Mouse (Mus musculus) liver, adult 2 months (tissue): Measurements from ENCODE around the gene Chst3. TPM values are rescaled to one million over a fixed set of nuclear protein-coding genes. Genes with fewer than 3 reads are reported as not detected.

ENCODE experiments used
- DNase-seq: peaks from one replicate; pipeline ENCODE4 v3.0.0-alpha.2; 2011; ENCODE audit warnings: low read depth, low spot score; ENCODE audit errors: extremely low read depth
- H3K27ac ChIP-seq: fragments of 200-500 bp; replicated peaks from 2 replicates; pipeline ENCODE4 v1.5.1; 2012; ENCODE audit warnings: low read depth, mild to moderate bottlenecking, control low read depth, inconsistent platforms, low read length; ENCODE audit not compliant: insufficient read depth
- H3K27me3 ChIP-seq: fragments of 200-500 bp; 2 replicates; pipeline ENCODE4 v1.6.1; 2012; ENCODE audit warnings: mild to moderate bottlenecking, moderate library complexity, low read length, inconsistent platforms; ENCODE audit not compliant: control insufficient read depth, insufficient read depth
- H3K36me3 ChIP-seq: fragments of 200-500 bp; 2 replicates; pipeline ENCODE4 v1.6.1; 2012; ENCODE audit warnings: low read length, inconsistent platforms; ENCODE audit not compliant: control insufficient read depth, insufficient read depth
- H3K4me1 ChIP-seq: fragments of 200-500 bp; 2 replicates; pipeline ENCODE4 v1.6.1; 2011; ENCODE audit warnings: low read length; ENCODE audit not compliant: control insufficient read depth, insufficient read depth
- H3K4me3 ChIP-seq: fragments of 200-500 bp; 2 replicates; pipeline ENCODE4 v1.5.1; 2011; ENCODE audit warnings: low read depth, mild to moderate bottlenecking, control low read depth, low read length, moderate library complexity; ENCODE audit not compliant: insufficient read depth
- H3K79me2 ChIP-seq: fragments of 200-500 bp; 2 replicates; pipeline ENCODE4 v1.6.1; 2012; ENCODE audit warnings: inconsistent platforms, mild to moderate bottlenecking, low read length, moderate library complexity; ENCODE audit not compliant: control insufficient read depth, insufficient read depth
- H3K9ac ChIP-seq: fragments of 200-500 bp; 2 replicates; pipeline ENCODE4 v1.6.1; 2012; ENCODE audit warnings: low read depth, mild to moderate bottlenecking, control low read depth, inconsistent platforms, low read length
- CTCF ChIP-seq: fragments of 200-500 bp; IDR thresholded peaks from 2 replicates; pipeline ENCODE4 v1.5.1; 2011; ENCODE audit warnings: low read depth, low read length, control low read depth
- POLR2A ChIP-seq: fragments of 200-500 bp; IDR thresholded peaks from 2 replicates; pipeline ENCODE4 v1.6.1; 2011; ENCODE audit warnings: low read length, control low read depth; ENCODE audit not compliant: insufficient read depth; ENCODE audit errors: extremely low read depth
- WGBS: fragments of 180-500 bp; shearing (Covaris S2); methylation state at CpG from one replicate; pipeline ENCODE4 v1.1.7; 2018; 5-methylcytosine and 5-hydroxymethylcytosine counted together
- polyA plus RNA-seq: library from polyadenylated mRNA; depleted of rRNA; stranded (reverse); fragments of >200 nt; gene quantifications from 2 replicates; pipeline ENCODE4 v1.2.3, GENCODE M21; 2012
- total RNA-seq: library from RNA; depleted of rRNA; stranded (reverse); fragments of >200 nt; gene quantifications from 2 replicates; pipeline ENCODE4 v1.2.3, GENCODE M21; 2014

The Chst3 gene
- total and polyA plus RNA-seq, 2 experiments, result 0.09 to 0.43 TPM

- Histone ChIP-seq H3K27me3 (peaks cover 8% of the 10 kb centered on the region; the same call in 1 of the 2 replicates), H3K79me2 (no peaks in the 10 kb centered on the region), H3K27ac (no peak overlapping the region), H3K4me3 (no peak overlapping the region), H3K9ac (no peak overlapping the region), H3K36me3 (no peaks in the 10 kb centered on the region), H3K4me1 (no peaks in the 10 kb centered on the region)
- TF ChIP-seq POLR2A (no peak), CTCF (no peak)
- 86% methylated on average over 11 of the region's 11 CpGs for WGBS
- no peak for DNase-seq
These were observed 2.5 kb downstream of the Chst3 start for GRCm38 (mm10) chr10:60216331-60217095.

DNA sequence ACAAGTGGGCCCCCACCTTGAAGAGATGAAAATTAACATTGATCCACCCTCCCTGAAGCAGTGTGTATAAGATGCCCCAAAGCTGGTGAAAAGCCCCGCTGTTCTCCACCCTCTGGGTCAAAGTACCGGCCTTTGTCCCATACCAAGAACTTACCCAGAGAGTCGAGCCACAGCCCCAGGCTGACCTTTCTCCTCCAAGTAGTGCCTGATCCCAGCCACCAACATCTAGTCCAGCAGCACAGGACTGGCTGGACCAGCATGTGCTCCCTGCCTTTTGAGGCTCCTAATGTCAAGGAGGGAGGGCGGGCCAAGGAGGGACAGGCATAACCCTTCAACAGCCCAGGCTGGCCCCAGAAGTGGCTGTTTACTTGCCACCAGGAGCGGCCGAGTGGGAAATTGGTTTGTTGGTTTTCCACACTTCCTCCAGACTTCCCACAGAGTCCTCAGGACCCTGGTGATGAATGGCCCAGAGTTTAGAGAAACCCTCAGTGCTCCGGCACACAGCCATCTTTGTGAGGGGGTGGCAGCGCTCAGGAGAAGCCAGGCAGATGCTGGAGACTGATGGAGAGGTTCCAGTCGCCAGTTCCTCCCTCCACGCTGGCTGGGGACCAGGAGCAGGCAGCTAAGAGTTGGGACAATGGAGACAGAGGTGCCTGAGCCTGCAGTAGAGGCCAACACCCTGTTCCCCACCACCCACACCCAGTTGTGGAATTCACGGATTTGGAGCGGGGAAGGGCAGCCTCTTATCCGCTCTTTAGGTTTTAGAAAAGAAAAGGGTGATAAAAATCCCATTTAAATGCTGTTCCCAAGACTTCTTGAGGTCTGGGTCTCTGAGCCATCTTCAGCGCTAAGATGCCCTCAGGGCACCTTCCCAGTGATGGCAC is 3.7 kb downstream of the Chst3 start:
- TF ChIP-seq POLR2A, result no peak
- TF ChIP-seq CTCF, result no peak
- DNase-seq, result no peak
- no peak overlapping the region for H3K9ac ChIP-seq
- no peak overlapping the region for H3K4me3 ChIP-seq
- H3K27ac ChIP-seq, result no peak overlapping the region
- H3K36me3 ChIP-seq, result no peaks in the 10 kb centered on the region
- 67% methylated on average over 14 of the region's 14 CpGs for WGBS
- peaks cover 7% of the 10 kb centered on the region; the same call in 1 of the 2 replicates for H3K27me3 ChIP-seq
- no peaks in the 10 kb centered on the region for H3K4me1 ChIP-seq
- H3K79me2 ChIP-seq, result no peaks in the 10 kb centered on the region

- no peak for TF ChIP-seq POLR2A
- no peak for TF ChIP-seq CTCF
- no peak overlapping the region for H3K27ac ChIP-seq
- no peaks in the 10 kb centered on the region for H3K27me3 ChIP-seq
- H3K79me2 ChIP-seq, result no peaks in the 10 kb centered on the region
- H3K4me3 ChIP-seq, result no peak overlapping the region
- H3K9ac ChIP-seq, result no peak overlapping the region
- H3K4me1 ChIP-seq, result no peaks in the 10 kb centered on the region
- no peak for DNase-seq
- H3K36me3 ChIP-seq, result no peaks in the 10 kb centered on the region
- 54% methylated on average over 11 of the region's 11 CpGs for WGBS
These were observed 6.3 kb downstream of the Chst3 start for GRCm38 (mm10) chr10:60212589-60213379.

DNA sequence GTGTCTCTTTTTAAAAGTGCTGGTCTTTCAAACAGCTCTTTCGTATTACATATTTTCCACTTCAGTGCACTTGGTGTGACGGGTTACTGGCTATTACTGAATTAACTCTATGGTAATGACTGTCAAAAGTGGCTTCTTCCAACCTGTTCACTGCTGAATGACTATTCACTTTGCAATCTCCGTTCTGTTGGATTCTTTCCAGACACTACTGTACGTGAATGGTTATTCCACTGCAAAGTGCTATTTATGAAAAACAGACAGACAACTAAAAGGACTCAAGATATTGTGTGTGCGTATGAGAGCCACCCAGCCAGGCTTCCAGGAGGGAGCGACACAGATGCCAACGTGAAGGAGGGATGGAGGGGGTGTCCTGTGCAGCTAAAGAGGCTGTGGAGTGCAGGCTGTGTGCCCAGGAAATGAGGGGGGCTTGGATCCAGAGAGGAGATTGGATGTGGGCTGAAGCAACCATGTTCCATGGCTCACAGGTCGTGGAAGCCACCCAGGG is 7.5 kb downstream of the Chst3 start:
- no peak overlapping the region for H3K9ac ChIP-seq
- WGBS, result 75% methylated on average over 8 of the region's 8 CpGs
- H3K27me3 ChIP-seq, result no peaks in the 10 kb centered on the region
- H3K36me3 ChIP-seq, result no peaks in the 10 kb centered on the region
- no peak overlapping the region for H3K27ac ChIP-seq
- no peak overlapping the region for H3K4me3 ChIP-seq
- no peaks in the 10 kb centered on the region for H3K4me1 ChIP-seq
- H3K79me2 ChIP-seq, result no peaks in the 10 kb centered on the region
- DNase-seq, result no peak
- TF ChIP-seq CTCF (no peak), POLR2A (no peak)

DNA sequence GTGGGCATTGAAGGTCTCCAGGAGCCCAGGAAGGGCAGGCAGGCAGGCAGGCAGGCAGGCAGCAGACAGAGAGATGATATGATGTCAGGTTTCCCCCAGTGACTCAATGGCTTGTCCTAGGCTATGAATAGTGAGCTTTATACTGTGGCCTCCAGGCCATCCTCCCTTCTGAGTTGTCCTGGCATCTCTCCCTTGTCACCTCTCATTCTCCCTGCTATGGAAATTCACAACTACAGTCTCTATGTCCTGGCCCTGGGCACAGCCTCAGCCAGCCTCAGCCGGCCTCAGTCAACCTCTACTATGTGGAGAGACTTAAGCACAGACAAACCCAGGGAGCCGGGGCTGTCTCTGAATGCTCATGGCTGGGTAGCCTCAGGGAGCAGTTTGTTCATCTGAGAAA is 8.6 kb downstream of the Chst3 start:
- TF ChIP-seq POLR2A, result no peak
- no peak for TF ChIP-seq CTCF
- Histone ChIP-seq H3K79me2 (no peaks in the 10 kb centered on the region), H3K9ac (no peak overlapping the region), H3K27ac (no peak overlapping the region), H3K4me1 (no peaks in the 10 kb centered on the region), H3K4me3 (no peak overlapping the region), H3K36me3 (no peaks in the 10 kb centered on the region), H3K27me3 (no peaks in the 10 kb centered on the region)
- no peak for DNase-seq
- WGBS, result 84% methylated on average over 2 of the region's 2 CpGs
